Mouse (Mus musculus) left cerebral cortex, adult 9 months (tissue): ENCODE results near the gene Fam189b.

Experiments used
- DNase-seq, 2 experiments: peaks; one replicate each; pipeline ENCODE4 v3.0.0; 2022; ENCODE audit warnings: low spot score in 2 of 2

The Fam189b gene

DNA sequence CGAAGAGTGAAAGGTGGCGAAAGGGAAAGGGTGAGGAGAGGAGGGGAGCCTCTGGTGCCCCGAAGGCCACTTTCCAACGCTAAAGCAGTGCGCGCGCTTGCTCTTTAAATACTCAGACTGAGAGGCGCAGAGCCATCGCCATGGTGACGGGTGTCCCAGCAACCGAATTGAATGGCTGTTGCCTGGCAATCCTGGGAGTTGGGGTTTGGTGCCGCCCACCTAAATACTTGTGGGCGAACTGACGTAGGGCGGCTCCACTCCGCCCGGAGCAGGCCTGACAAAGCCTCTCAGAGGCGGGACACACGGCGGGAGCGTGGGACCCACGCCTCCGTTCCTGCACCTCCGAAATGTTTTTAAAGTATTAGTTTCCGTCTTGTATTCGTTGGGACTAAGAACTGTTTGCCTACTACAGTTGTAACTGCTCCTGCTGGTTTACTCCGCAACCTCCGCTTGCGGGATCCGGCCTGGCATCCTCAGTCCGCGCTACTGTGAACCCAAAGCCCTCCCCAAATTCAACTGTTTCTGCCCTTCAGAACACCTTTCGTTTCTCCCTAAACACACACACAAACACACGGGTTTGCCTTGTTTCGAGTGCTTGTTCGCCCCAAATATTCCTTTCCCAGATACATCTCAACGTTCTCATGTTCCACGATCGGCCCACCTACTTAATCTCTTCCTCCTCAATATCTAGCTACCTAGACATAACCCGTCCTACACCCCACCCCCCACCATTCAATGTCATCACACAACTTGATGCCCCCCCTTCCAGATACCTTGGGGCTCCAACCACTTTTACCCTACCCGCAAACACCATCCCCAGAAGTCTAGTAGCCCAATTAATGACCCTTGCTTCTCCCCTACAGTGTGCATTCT is 44.6 kb downstream of the Fam189b start:
- peak; percentile 85 to 92 for DNase-seq

DNA sequence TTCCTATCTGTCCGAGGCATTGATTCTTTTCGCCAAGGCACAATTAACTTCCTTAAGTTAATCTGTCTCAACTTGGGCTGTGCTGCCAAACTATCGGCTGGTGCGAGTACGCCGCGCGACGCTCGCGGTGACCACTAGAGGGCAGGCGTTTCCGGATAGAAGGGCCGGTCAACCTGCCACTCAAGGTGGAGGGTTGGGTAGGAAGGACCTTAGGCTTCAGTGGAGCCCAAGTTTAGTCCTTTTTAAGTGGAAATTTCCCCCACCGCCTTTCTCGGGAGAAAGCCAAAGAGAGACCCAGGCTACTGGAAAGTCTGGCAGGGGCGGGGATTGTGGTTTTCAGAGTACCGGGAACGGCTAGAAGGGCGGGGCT is 45.2 kb downstream of the Fam189b start:
- DNase-seq: peak in 1 of 2 experiments; percentile 88

DNA sequence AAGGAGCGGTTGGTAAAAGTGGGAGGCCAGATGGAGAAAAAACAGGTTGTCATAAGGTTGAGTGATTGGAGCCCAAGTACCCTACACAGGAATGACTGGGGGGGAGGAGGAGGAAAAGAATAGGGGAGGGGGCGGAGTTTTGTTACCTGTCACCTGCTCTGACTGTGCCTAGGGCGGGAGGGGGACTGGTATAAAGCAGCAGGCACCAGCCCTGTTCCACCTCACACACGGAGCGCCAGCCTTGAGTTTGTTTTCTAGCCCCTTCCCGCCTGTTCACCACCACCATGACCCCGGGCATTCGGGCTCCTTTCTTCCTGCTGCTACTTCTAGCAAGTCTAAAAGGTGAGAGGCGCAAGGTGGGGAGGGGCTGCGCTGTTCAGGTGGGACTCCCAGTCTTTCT is 45.9 kb downstream of the Fam189b start, which contains the start of gene Muc1:
Gene Muc1, plus strand, starts transcription at position 222 of the 400 bp plus-strand sequence.
- no peak for DNase-seq

DNA sequence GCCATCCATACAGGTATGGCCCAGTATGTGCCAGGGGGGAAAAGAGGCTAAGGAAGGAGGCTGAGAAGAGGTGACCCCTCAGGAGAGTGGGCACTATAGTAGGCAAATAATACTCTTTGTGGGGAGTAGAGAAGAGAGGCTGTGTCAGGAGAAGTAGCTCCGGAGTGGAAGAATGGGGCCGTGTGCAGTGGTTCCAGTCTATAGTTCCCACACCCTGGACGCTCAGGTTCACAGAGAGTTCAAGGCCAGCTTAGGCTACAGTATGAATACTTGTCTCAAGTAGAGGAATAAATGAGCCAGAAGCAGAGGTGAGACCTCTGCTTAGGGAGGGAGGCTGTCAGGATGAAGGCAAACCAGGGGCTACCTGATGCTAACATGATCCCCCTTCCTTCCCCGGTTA is 46.3 kb downstream of the Fam189b start:
- DNase-seq: no peak

DNA sequence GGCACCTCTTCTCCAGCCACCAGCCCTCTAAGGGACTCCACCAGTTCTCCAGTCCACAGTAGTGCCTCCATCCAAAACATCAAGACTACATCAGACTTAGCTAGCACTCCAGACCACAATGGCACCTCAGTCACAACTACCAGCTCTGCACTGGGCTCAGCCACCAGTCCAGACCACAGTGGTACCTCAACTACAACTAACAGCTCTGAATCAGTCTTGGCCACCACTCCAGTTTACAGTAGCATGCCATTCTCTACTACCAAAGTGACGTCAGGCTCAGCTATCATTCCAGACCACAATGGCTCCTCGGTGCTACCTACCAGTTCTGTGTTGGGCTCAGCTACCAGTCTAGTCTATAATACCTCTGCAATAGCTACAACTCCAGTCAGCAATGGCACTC is 47.6 kb downstream of the Fam189b start:
- DNase-seq: no peak

DNA sequence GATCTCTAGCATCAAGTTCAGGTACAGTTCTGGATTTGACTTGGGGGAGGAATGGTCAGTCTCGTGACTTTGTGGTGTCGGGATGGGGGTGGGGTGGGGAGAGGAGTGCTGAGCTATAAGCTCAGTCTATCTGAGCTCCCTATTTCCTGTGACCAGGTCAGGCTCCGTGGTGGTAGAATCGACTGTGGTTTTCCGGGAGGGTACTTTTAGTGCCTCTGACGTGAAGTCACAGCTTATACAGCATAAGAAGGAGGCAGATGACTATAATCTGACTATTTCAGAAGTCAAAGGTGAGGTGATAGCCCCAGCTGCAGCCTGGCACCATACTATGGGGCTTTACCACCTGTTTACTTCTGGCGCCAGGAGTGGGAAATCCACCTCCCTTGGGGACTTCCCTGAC is 48.4 kb downstream of the Fam189b start:
- no peak for DNase-seq

DNA sequence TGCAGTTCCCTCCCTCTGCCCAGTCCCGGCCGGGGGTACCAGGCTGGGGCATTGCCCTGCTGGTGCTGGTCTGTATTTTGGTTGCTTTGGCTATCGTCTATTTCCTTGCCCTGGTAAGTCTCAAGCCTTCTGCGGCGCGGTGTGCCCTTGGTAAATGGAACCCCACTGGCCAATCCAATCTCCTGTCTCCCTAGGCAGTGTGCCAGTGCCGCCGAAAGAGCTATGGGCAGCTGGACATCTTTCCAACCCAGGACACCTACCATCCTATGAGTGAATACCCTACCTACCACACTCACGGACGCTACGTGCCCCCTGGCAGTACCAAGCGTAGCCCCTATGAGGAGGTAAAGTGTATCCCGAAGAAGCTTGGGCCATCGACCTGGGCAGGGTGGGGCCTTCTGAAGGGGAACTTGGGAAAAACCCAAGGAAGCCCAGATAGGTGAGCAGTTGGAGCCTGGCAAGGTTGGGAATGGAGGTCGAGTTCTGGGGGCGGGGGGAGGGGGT is 48.9 kb downstream of the Fam189b start:
- no peak for DNase-seq

DNA sequence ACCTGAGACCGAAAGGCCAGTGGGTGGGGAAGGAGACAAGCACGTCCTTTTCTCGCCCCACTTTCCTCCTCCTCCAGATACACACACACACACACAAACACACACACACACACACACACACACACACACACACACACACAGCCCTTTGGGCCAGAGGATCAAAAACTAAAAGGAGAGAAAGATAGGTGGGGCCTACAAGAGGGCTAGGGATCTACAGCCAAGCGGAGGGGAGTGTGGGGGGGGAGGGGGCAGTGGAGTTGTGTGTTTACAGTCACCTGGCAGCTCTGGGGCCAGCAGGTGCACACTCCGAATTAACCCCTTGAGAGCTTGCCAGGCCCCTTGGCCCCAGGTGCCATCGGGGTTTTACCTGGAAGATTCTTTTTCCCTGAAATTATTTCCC is 49.7 kb downstream of the Fam189b start:
- no peak for DNase-seq

DNA sequence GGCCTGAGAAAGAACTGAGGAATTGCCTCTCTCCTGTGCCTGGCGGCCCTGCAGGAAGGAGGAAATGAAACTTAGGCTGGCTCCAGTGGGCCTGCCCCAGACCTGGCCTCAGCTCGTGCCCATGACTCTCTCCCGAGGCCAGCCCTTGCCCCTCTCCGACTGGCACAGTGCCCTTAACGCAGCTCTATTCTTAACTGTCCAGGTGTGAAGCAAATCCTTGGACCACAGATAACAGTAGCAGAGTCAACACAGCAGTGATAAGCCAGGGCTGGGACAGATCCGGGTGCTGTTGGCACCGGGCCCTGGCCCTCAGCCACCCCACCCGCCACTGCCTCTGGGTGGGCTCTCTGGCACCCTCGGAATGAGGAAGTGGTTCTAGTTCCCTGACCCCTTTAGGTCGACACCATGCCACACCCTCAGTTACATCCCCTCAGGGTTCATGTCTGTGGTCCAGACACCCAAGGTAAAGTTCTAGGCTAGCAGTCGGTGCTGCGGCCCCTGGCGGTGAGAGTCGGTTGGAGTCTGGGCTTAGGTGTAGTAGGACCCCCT is 50.7 kb downstream of the Fam189b start:
- no peak for DNase-seq

DNA sequence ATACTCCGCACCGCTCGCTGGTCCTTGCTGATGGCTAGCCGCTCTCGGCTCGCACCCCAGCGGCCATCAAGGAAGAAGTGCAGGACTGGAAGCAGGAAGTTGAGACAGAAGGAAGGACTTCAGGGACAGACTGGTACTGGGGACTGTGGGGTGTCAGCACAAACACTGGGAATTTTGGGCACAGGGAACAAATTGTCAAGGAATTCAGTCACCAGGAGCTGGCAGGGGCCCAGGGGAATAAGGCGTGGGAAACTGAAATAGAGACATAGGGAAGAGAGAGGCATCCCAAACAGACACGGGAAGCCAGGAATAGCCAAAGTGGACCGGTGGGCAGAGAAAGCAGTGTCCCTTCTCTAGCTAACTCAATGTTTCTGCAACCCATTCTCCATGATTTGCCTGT is 53.6 kb downstream of the Fam189b start:
- DNase-seq: peak in 1 of 2 experiments; percentile 60

DNA sequence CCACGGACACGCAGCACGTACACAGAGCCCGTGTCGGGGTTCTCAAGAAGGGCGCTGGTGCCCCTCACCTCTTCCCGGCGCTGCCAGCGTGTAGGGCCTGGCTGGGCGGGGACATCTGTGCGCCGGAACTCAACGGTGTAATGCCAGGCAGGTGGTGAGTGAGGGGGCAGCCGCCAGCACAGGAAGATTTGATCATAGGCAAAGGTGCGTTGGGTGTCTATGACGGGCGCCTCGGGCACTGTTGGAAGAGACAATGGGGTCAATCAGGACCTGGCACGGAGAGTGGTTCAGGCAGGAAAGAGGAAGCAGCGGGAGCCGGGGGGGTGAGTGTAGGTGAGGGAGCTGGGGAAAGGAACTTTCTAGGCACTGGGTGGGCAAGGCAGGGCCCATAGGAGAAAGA is 54.7 kb downstream of the Fam189b start:
- DNase-seq: no peak

DNA sequence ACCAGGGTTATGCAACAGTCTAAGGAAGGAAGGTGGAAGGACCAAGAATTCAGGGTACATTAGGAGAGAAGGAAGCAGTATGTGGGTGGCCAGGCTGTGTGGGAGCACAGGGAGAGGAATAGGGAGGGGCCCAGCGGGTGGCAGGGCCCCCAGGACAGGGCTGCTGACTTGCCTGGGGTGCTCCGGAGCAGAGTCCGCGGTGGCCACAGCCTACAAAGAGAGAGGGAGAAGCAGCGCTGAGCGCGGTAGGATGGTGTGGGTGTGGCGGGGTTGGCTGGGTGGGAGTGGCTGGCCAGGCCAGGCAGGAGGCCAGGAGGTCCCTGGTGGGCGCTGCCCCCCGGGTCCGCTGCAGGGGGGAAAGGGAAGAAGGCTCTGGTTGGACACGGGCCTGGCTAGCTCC is 55.6 kb downstream of the Fam189b start:
- DNase-seq: no peak
